Mouse (Mus musculus) lung, postnatal 25 days (tissue): ENCODE measurements around the gene Ache.

Experiments used
- DNase-seq: peaks from one replicate; pipeline ENCODE4 v3.0.0; 2022; ENCODE audit warnings: low spot score

Ache gene

DNA sequence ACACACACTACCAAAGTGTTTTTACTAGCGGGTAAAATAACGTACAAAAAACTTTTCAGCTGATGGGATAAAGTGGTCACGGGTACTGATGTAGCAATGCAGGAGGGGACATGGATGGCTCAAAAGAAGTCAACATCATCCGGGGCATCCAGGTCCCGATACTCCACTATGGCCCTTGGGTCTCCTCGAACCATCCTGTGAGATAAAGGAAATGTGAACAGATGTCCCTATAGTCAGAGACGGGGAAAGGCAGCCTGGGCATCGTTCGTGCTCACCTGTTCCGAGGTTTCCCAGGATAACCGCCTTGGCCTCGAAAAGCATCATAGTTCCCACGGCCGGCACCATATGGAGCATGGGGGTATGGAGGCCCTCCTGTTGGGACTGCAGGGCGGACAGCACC, 8.4 kb downstream of the Ache start:
- no peak for DNase-seq

DNA sequence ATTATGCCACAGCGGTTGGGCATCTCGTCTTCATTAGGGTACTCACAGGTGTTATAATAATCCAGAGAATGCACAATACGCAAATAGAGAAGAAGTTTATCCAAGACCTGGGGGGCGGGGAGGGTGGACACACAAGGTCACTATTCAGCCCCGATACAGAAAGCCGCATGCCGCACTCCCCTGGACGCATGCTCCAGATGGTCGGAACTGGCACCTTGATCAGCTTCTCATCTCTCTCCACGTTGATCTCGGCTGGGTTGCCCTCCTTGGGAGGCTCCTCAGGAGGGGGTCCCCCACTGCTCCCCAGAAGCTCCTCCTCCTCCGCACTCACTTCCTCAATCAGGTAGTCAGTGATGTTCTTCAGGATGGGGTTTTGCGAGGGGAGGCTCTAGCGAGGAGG, 9.8 kb downstream of the Ache start:
- no peak for DNase-seq

DNA sequence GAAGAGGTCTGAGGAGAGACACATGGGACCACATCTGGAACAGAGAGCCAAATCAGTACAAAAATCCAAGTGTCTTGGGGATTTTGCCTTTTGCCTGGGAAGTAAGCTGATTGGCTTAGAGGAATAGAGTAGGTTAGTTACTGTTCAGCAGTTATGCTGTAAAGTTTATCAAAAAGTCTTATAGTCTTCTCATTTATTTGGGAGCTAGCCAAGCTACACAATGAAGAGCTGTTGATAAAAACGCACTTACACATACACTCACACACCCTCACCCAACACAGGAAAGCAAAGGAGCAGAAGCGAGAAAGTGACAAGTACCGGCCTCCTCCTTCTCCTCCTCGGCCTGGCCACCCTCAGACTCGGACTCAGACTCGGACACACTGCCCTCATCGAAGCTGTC, 11.9 kb downstream of the Ache start:
- no peak for DNase-seq

DNA sequence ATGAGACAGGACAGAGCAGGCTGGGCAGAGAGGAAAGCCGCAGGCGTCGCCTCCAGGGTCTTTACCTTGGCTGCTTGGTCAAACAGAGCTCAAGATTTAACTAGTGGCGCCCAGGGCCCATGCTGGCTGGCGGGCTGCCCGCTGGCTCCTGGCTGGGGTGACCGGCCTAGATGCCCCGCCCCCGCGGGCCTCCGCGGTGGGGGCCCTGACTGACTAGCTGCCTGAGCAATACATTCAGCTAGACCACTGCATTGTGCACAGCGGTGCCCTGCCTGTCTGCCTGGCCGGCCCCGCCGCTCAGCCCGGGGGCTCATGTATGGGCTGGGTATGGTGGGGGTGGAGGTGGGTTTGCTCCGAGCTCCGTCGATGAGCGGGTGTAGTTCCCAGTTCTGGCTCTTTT, 13.9 kb downstream of the Ache start:
- DNase-seq, result no peak

DNA sequence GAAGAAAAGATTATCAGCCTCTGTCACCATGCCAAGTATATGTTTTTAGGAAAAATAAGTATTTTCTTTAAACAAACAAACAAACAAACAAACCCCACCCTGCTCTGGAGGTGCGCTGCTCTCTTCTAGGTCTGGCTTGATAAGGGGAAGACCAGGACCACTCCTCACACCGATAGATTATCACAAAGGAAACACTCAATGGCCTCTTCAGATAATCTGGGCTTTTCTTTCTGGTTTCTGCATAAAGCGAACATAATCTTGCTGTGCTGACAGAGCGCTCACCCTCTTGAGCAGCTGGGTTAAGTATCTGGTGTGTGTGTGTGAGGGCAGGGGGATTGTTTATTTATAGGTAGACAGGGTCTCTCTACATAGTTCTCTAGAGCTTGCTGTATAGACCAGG, 16.3 kb downstream of the Ache start:
- no peak for DNase-seq

DNA sequence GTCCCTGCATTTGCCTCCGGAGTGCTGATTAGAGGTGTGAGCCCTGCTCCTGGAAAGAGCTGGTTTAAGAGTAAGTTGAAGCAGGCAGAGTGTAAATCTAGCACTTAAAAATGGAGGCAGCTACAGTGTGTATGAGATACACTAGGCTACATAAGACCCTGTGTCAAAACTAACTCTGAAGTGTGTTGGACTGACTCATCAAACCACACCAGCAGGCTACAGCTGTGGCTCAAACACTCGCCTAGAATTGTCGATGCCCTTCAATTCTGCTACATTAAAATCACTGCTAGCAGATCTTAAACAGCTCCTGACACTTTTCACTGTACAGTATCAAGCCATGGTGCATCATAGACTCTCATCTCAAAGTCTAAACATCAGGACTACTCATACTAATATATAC, 16.8 kb downstream of the Ache start:
- DNase-seq, result no peak

DNA sequence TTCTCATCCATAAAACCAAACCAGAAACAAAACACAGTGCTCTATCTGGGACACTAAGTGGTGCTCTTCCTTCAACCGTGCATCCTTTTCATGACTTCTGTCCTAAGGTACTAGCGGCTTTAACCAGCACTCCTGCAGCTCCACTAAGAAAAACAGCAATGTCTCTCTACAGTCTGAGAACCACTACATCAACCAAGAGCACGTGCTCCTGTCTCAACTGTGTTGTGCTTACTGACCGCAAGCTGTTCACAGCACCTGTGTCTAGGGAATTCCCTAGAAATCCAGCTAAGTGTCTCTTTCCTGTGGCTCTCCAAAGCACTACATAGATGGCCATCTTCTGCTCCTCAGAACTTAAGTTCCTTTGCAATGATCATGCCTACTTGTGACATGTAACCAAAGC, 17.5 kb downstream of the Ache start:
- no peak for DNase-seq

GRCm38 (mm10) chr5:137305822-137306221, 18.5 kb downstream of the Ache start:
- DNase-seq, result no peak

DNA sequence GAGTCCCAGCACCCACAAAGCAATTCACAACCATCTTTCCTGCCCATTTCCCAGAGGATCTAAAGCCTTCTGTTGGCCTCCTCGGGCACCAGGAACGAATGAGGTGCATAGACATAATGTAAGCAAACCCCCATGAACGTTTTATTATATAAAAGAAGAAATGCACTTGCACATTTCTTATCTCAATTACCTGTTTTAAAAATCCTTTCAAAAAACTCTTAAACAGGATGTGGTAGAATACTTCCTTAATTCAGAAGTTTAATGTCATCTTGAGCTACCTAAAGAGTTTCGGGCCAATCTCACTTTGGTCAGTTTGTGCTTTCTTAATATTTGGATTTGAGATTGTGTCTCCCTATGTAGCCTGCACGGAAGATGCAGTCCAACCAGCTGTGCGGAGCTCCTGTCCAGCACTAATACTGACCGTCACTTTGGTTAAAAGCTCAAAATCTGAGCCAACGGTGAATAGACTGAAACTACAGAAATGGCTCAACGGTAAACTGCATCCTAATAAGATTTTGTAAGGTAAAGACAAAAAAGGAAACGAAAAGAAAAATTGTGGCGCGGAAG, 19.2 kb downstream of the Ache start:
- DNase-seq, result no peak

GRCm38 (mm10) chr5:137307071-137307912, 20.0 kb downstream of the Ache start, which contains the start of gene Srrt:
Srrt (minus strand) TSS chr5:137307674.
- DNase-seq, result peak; percentile 94

DNA sequence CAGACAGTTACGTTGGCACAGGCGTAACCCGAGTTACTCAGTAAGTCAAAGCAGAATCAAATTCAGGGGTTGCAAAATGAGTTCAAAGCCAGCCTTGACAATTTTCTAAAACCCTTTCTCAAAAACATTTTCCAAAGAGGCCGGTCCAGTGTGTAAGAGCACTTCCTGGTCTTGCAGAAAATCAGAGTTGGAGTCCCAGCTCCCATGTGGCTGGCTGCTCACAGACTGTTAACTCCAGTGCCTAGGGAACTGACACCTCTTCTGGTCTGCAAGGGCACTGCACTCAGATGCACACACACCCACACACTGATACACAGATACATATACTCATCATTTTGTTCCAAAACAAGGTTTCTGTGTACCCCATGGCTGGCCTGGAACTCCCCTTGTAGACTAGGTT, 21.0 kb downstream of the Ache start:
- no peak for DNase-seq

- DNase-seq, result peak; percentile 35
Observed at GRCm38 (mm10) chr5:137313466-137314192, 26.3 kb downstream of the Ache start.

GRCm38 (mm10) chr5:137314193-137315083, 27.1 kb downstream of the Ache start, which contains the start of gene Trip6:
Trip6 (minus strand) TSS chr5:137314404.
- DNase-seq, result peak; percentile 86

DNA sequence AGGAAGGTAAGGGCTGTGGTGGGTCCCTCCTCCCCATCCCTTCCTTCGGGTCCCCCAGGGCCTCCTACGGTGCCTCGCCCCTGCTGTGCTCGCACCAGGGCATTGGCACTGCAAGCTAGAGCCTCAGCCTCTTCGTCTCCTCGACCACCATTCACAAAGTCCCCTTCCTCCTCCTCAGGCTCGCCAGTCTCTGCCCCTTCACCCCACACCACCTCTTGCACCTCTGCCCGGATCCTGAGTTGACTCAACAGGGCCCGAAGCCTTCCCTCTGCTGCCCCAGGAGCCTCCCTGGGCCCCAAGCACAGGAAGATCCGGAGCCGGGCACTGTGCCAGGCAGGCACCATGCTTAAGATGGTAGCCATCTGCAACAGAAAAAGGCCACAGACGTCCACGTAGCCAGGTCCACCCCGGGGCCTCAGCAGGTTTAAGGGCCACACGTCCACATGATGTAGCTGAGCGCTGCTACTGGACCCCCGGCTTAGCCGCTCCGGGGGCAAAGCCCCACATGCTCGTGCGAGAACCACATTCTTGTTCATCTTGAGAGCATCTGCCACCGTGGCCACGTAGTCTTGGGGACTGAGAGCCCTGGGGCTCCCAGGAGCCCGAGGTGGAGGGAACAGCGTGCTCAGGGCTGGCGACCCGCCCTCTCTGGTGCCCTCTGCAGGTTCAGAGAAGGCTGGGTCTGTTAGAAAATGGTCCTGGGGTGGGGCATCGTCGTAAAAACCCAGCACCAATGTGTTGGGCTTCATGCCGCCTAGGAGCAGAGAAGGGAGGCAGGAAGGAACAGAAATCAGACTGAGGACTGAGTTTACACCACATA, 28.0 kb downstream of the Ache start:
- DNase-seq, result peak; percentile 51

GRCm38 (mm10) chr5:137317361-137317760, 30.0 kb downstream of the Ache start:
- no peak for DNase-seq

GRCm38 (mm10) chr5:137318570-137318969, 31.3 kb downstream of the Ache start:
- no peak for DNase-seq

GRCm38 (mm10) chr5:137320996-137321395, 33.7 kb downstream of the Ache start:
- no peak for DNase-seq

GRCm38 (mm10) chr5:137330910-137331309, 43.6 kb downstream of the Ache start:
- no peak for DNase-seq

DNA sequence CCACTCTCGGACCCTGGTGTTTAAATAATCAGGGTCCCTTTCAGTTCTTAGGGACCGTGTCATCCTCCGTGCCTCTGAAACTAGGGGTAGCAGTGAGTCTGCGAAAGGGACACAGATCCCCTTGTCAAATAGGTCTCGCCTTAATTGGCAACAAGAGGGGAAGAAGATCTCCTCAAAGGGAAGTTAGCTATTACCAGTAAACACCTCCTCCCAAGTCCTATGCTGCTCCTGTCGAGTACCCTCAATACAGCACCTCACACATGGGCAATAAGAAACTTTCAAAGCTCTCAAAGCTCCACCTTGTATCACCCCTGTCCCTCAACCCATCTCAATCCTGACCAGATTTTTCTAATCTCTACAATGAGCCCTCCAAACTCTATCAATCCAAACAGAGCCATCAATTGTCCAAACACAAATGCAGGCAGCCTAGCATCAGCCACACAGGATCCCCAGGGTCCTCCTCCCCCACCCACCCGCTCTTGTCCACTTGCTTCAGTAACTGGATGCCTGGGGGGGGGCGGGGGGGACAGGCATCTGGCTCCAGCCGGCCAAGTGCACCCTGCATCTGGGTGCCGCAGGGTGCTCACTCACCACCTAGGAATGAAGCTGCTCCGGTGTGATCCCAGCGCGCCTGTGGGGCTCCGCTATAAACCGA, 45.7 kb downstream of the Ache start:
- DNase-seq, result no peak

DNA sequence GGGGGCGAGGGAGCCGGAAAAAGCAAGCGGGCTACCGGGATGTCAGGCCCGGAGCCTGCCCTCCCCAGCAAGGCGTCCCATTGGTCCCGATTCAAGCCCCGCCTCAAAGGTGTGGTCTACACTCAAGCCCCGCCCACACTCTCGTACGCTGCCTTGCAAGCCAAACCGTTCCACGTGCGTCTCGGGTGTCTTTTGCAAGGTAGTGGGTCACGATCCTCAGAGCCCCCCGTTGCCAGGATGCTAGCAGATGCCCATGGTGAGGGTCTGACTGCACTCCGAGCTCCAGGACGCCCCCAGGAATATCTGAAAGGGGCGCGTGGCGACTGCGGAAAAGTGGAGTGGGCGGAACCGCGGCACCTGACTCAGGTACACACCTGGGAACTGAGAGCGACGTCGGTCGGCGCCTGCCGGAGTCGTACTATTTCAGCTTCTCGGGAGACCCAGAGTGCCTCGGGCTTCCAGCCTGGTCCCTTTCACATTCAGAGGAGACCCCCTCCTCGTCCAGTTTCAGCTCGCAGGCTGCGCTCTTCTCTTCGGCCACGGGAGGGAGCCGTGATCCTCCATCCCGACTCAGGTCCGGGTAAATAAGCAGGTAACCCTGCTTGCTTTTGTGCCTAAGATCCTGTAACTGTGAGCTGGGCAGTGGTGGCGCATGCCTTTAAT, 46.3 kb downstream of the Ache start, which contains the start of gene Slc12a9:
Slc12a9 (minus strand) TSS at position 86 of the 663 bp plus-strand sequence.
- peak; percentile 95 for DNase-seq
